Mouse (Mus musculus): ENCODE results near the gene Herc2.

The Herc2 gene

GRCm38 (mm10) chr7:56066634-56067033, 16.6 kb downstream of the Herc2 start:
- no peak for DNase-seq (ENCODE audit: low spot score in 2 of 2)

- DNase-seq (ENCODE audit: low spot score in 2 of 2): peak in 1 of 2 experiments; percentile 40
Measured at GRCm38 (mm10) chr7:56071724-56072123, 21.7 kb downstream of the Herc2 start.

GRCm38 (mm10) chr7:56083034-56083433, 33.0 kb downstream of the Herc2 start:
- no peak for DNase-seq (ENCODE audit: low spot score in 2 of 2)

GRCm38 (mm10) chr7:56089097-56089496, 39.1 kb downstream of the Herc2 start:
- DNase-seq (ENCODE audit: low spot score in 2 of 2): no peak

GRCm38 (mm10) chr7:56091445-56091844, 41.4 kb downstream of the Herc2 start:
- no peak for DNase-seq (ENCODE audit: low spot score in 2 of 2)

- DNase-seq (ENCODE audit: low spot score in 2 of 2): no peak
Measured at GRCm38 (mm10) chr7:56102293-56102847, 52.4 kb downstream of the Herc2 start.

- no peak for DNase-seq (ENCODE audit: low spot score in 2 of 2)
Measured at GRCm38 (mm10) chr7:56112999-56113398, 63.0 kb downstream of the Herc2 start.

- DNase-seq (ENCODE audit: low spot score in 2 of 2): no peak
Measured at GRCm38 (mm10) chr7:56114148-56114547, 64.2 kb downstream of the Herc2 start.

- DNase-seq (ENCODE audit: low spot score in 2 of 2): no peak
Measured at GRCm38 (mm10) chr7:56120968-56121367, 71.0 kb downstream of the Herc2 start.

GRCm38 (mm10) chr7:56121425-56121824, 71.4 kb downstream of the Herc2 start:
- no peak for DNase-seq (ENCODE audit: low spot score in 2 of 2)

- DNase-seq (ENCODE audit: low spot score in 2 of 2): no peak
Measured at GRCm38 (mm10) chr7:56128080-56128479, 78.1 kb downstream of the Herc2 start.

- no peak for DNase-seq (ENCODE audit: low spot score in 2 of 2)
Measured at GRCm38 (mm10) chr7:56129577-56129976, 79.6 kb downstream of the Herc2 start.

GRCm38 (mm10) chr7:56131548-56131947, 81.6 kb downstream of the Herc2 start:
- no peak for DNase-seq (ENCODE audit: low spot score in 2 of 2)

- no peak for DNase-seq (ENCODE audit: low spot score in 2 of 2)
Measured at GRCm38 (mm10) chr7:56138706-56139105, 88.7 kb downstream of the Herc2 start.

- DNase-seq (ENCODE audit: low spot score in 2 of 2): no peak
Measured at GRCm38 (mm10) chr7:56146424-56146823, 96.4 kb downstream of the Herc2 start.

- no peak for DNase-seq (ENCODE audit: low spot score in 2 of 2)
Measured at GRCm38 (mm10) chr7:56148925-56149324, 98.9 kb downstream of the Herc2 start.

- no peak for DNase-seq (ENCODE audit: low spot score in 2 of 2)
Measured at GRCm38 (mm10) chr7:56151885-56152676, 102.1 kb downstream of the Herc2 start.

- DNase-seq (ENCODE audit: low spot score in 2 of 2): no peak
Measured at GRCm38 (mm10) chr7:56153161-56153560, 103.2 kb downstream of the Herc2 start.

GRCm38 (mm10) chr7:56153625-56154024, 103.6 kb downstream of the Herc2 start:
- no peak for DNase-seq (ENCODE audit: low spot score in 2 of 2)

GRCm38 (mm10) chr7:56163316-56163715, 113.3 kb downstream of the Herc2 start:
- no peak for DNase-seq (ENCODE audit: low spot score in 2 of 2)

GRCm38 (mm10) chr7:56168713-56169112, 118.7 kb downstream of the Herc2 start:
- no peak for DNase-seq (ENCODE audit: low spot score in 2 of 2)

GRCm38 (mm10) chr7:56177371-56177770, 127.4 kb downstream of the Herc2 start:
- DNase-seq (ENCODE audit: low spot score in 2 of 2): no peak

GRCm38 (mm10) chr7:56191041-56191440, 141.0 kb downstream of the Herc2 start:
- DNase-seq (ENCODE audit: low spot score in 2 of 2): no peak

Measured in left cerebral cortex, adult 9 months (tissue).